Mouse (Mus musculus) right cerebral cortex, postnatal 10 days (tissue): Measurements from ENCODE around the gene Asf1b.
A peak's percentile ranks its signal among the peaks of the same experiment; 100 is the strongest.
"Not testable (repeated sequence)": the region's sequence is repeated elsewhere in the genome, so short reads cannot be mapped to it uniquely, and the experiment has no call there.

ENCODE experiments used
- DNase-seq, 2 experiments: peaks; one replicate each; pipeline ENCODE4 v3.0.0; 2021; ENCODE audit warnings: low spot score in 2 of 2

Asf1b gene

DNA sequence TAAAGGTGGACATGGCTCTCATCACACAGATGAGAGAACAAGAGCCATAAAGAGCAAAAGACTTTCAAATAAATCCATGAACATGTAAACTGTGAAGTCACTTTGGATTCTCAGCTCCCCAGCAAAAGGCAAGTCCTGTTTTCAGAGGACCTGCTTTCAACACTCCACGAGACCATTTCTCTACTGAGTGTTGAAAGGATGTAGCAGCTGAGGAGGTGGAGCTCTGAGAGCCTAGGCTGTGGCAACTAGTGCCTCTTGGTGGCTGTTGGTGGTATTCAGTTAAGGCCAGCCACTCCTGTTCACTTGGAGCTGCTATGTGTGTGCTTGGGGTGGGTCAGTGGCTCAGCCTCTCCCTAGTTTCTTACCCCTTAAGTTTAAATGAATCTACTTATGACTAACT lies 1.5 kb downstream of the Asf1b start:
- no peak for DNase-seq

DNA sequence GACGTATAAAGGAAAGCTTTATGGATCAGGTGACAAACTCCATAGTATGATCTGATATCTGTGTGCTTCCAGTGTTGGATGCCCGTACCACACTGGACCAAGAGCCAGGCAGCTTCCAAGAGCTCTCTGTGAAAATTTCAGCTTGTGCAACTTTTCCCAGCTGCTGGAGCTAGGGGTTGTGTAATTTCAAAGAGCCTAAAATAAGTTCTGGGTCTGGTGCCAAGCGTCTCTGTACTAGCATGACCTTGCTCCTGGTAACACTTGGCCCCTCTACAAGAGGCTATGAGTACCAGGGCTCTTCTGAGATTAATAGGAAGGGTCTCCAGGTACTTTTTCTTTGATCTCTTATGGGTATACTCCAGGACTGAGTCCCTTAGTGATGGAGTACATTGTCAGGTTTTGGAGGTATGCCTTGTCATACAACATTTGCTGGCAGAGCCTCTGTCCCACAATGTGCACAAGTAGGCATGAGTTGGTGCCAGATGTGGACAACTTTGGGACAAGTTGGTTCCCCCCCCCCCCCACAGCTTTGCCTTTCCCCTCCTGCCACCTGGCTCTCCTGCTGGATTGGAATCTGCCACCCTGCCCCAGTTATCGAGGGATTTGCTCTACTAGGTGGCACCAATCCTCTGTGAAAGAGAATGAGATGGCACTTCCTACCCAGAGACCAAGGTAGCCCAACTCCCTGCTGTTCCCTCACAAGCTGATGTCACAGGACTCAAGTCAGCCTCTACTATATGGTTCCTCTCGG lies 8.9 kb downstream of the Asf1b start:
- DNase-seq: no peak

DNA sequence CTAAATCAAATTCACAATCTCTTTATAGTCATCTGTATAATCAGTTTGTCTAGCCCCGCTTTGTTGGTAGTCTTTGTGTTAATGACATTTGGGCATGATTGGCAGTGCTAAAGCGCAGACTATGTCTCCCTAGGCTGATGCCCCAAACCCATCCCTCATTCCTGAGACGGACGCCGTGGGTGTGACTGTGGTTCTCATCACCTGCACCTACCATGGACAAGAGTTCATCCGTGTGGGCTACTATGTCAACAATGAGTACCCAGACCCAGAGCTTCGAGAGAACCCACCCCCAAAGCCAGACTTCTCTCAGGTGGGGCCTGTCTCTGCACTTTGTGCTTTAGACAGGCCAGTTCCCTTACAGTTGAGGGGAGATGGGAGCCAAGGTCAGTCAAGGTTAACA lies 12.4 kb downstream of the Asf1b start:
- no peak for DNase-seq

DNA sequence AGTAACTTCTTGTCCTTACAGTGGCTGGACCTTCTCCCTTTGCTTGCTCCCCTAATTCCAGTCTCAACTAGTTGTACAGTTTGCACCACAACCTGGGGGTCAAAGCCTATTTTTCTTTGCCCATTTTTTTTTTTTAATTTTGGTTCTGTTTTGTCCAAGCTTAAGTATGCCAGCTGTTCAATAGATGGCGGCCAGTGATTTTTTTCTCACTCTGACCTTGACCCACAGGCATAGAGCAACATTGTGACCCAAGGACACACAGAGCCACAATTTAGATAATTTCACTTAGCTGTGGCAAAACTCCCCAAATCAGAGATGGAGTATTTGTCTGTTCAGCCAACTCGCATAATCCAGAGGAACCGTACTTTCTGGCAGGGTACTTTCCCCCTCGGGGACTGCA lies 15.8 kb downstream of the Asf1b start:
- no peak for DNase-seq

DNA sequence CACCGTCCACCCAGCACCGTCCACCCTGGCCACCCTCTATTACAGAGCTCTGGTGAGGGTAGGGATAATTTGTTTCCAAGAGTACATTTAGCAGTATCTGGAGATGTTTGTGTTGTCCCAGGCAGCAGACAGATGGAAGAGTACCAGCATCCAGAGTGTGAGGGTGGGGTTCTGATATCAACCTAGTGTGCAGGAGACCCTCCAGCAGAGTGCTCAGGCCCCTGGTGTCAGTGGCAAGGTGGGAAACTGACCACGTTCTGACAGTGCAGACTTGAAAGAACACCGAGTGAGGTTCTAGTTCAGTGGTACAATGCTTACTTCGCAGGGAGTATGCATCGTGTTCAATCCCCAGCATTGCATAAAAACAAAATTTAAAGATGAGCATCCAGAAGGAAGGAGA lies 16.4 kb downstream of the Asf1b start:
- peak in 1 of 2 experiments; percentile 22 for DNase-seq

DNA sequence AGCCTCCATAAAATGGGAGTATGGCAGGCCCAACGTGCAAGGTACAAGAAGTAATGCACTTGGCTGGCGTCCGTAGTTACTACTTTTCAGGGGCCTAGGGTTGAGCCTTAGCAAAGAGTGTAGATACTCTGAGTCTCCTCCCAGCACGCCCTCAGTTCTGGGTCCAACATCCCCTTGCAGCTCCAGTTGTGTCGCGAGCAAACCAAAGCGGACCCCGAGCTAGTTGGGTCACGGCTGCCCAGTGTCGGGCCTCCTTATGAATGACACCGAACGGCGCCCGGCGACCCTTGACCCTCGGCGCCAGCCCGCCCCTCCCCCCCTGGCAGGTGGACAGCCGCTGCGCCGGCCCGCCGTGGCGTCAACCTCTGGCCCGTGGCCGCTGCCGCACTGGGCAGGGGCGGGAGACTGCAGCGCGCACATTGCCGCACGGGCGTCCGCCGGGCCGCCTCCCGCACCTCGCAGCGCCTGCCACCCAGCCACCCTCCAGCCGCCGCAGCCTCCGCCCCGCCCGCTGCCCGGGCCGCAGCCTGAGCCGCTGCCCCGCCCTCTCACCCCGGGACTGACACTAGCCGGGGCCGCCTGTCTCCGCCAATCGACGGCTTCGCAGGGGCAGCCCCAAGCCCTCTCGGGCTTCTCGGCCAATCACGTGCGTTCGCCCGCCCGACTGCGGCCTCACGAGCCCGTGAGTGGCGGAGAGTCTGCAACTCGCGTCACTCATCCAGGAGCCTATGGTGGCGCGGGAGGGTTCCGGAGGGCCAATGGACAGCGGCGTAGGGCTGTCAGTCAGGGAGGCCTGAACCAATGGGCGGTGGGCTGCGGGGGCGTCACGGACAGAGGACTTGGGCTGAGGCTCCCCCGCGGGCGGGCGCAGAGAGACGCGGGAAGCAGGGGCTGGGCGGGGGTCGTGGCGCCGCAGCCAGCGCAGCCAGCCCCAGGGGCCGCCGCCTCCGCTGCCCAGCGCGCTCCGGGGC lies 17.1 kb downstream of the Asf1b start, which contains the start of gene Prkaca:
Prkaca (plus strand) TSS at position 844 of the 971 bp plus-strand sequence.
- DNase-seq: peak; percentile 100

DNA sequence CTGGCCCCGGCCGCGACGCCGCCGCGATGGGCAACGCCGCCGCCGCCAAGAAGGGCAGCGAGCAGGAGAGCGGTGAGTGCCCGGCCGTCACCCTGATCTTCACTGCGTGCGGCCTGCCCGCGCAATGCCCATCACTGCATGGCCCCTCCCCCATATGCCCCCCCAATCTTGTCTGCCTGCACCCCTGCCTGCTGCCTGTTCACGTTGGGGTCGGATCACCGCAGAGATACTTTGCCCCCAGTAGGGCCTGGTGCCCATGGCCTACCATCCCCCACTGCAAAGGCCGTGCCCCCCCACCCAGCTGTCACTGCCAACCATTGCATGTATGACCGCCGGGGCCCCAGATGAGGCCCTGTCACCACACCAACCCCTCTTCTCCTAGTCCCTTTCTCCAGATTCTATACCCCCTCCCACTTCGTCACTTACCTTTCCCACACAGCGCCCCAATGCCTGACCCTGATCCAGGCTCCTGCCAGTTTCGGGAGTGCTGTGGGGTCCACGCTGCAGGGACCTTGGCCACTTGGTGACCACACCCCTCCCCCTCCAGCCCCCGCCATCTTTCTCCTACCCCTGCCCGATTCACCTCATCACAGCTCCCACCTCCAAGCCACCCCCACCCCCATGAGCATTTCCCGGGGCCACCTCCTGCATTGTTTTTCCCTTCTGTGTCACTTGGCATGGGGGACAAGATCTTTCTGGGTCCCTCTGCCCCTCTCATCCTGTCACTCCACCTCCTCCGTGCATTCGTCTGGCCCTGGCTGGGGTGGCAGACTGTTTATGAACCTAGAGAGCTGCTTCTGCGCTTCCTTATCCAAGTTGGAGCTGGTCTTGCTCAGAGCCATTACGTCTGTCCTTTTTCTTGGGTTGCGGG lies 18.1 kb downstream of the Asf1b start:
- peak; percentile 40 to 58 for DNase-seq

DNA sequence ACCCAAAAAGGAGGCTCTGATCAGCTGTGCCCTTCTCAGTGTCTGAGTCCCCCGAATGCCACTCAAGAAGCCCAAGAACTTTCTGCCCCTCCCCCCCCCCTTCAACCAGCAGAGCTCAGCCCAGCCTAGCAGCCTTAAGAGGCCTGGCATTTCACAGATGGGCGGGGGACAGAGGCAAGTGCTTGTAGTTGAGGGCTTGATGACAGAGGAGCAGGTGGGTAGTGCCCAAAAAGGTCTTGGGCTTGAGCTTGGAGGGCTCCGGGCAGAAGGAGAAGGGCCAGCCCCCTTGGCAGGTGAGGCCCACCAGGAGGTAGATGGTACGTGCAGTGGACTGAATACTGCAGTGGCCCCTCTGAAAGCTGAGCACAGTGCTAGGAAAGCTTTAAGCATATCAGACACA lies 19.2 kb downstream of the Asf1b start:
- DNase-seq: no peak

DNA sequence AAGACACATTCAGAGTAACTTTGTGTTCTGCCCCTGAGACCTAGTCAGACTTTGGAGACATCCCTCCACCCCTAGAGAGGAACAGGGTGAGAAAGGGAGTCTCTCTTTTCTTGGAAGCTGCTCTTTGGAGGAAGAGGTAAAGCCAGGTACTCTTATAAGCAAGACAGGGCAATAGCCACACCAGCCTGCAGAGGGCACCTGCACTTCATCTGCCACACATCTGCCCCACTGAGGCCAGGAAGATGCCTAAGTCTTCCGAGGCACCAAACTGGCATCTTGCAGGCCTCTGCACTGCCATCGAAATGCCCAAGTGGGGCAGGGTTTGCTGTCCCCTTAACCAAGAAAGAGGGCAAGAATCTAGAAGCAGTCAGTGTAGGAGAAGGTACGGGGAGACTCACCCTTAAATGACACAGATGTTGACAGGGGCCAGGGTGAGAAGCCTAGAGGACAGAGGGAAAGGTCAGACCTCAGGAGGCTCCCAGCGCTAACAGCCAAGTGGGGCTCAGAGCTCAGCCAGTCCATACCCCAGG lies 20.9 kb downstream of the Asf1b start:
- DNase-seq: peak in 1 of 2 experiments; percentile 21

DNA sequence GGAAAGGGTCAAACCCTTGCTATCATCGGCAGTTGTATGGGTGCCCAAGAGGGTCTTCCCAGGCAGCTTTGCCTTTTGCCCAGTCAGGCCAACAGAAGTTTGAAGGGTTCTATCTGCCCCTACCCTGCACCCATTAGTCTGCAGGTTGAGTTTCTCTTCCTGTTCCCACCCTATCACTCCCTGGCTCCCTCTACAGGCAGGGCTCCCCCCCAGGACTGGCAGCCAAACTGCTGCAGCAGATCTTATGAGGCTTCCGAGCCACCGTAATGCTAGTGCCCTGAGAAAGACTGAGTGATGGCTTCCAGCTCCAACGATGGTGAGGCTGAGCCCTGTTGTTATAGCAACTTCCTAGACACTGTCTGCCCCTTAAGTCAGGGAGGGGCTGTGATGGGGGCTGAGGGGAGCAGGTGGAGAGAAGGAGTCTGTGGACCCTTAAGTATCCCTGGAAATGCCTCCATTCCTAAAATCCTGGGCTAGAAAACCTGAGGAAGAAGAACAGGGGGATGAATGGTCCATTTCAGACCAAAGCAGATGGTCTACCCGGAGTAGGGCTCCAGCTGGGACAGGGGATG lies 21.6 kb downstream of the Asf1b start:
- peak in 1 of 2 experiments; percentile 37 for DNase-seq

DNA sequence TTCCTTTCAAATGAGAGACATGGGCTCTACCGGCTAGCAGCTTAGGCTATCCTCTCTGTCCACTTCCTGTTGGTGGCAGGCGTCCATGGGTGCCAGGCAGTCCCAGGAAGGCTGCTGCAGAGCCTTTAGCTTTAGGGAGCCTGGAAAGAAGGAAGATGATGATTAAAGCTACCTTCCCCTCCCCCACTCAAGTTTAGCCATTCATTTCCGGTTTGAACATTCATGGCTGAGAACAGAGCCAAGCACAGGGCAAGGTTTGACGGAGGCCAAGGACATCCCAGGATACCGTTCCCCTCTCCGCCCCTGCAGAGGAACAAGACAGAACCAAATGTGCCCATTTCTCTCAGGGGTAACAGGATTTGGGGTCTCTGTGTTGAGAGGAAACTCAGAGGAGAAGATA lies 22.3 kb downstream of the Asf1b start:
- peak in 1 of 2 experiments; percentile 25 for DNase-seq

DNA sequence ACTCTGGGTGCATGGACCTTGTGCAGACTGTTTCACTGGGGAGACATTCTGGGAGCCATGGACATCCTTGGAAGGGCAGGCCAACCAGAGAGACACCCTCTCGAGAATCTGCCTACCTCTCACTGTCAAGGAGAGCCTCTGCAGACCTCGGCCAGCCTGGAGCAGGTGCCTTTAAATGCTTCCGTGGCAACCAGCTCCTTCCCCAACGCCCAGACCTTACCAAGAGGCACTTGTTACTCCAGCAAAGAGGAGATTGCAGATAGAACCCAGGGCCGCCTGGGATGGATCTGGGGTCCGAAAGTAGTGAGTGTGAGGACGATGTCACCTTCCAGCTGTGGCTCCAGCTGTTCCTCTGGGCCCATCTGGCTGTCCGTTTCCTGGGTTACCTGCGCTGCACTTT lies 22.9 kb downstream of the Asf1b start:
- peak in 1 of 2 experiments; percentile 21 for DNase-seq

DNA sequence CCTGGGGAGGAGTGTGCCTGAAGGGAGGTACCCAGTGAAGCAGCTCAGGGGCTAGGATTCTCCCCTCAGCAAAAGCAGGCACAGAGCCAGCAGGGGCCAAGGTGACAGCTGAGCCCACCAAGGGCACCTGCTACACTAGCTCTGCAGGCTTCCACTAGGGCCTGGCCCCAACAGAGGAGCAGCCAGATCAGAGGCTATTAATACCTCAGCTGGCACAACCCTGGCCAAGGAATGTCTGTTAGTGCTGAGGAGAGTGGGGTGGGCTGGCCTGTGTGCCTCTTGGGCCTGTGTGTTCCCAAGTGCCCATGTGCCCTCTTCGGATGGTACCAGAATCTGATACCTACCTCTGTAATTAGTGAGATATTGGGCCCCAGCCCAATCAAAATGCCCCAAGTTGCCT lies 24.9 kb downstream of the Asf1b start:
- DNase-seq: peak in 1 of 2 experiments; percentile 22

DNA sequence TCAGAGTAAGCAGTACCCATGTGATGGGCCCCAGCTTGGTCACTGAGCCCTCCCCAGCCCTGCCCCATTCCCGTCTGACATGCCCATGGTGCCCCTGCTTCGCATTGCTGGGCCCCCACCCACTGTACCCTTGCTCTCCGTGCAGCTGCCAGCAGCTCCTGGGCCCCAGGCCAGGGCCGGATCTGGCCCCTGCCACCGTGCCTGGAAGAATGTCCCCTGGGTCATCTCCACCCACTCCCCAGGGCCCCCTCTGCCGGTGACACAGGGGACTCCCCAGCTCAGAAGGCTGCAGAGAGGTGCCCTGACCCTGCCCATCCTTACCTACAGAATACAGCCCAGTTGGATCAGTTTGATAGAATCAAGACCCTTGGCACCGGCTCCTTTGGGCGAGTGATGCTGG lies 25.5 kb downstream of the Asf1b start:
- peak in 1 of 2 experiments; percentile 49 for DNase-seq

DNA sequence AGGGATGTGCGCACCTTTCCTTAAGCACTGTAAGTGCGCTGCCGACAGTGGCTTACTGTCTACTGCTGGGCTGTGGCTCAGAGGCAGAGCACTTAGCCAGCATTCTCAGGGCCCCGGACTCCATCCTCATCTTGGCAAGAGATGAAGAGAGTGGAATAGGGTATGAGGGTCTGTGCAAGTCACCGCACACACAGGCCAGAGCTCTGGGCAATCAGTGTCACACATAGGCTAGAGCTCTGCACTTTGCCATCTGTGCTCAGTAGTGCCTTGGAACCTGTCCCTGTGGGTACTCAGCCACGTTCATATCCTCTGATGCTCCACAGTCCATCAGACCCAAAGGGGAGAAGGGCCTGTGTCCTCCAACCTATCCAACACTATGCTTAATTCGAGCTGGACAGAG lies 26.2 kb downstream of the Asf1b start:
- no peak for DNase-seq

DNA sequence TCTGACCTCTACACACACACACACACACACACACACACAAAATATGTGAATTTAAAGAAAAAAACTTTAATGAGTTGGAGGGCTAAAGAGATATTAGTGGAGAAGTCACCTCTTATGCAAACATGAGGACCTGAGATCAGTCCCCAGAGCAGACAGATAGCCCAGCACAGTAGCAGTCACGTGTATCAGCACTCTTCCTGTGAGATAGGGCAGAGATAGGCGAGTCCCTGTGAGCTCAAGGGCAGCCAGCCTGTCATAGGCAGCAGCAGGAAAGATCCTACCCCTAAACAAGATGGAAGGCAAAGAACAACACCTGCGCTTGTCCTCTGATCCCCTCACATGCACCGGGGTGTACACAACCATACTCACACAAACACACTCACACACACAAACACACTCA lies 27.1 kb downstream of the Asf1b start:
- DNase-seq: no peak

DNA sequence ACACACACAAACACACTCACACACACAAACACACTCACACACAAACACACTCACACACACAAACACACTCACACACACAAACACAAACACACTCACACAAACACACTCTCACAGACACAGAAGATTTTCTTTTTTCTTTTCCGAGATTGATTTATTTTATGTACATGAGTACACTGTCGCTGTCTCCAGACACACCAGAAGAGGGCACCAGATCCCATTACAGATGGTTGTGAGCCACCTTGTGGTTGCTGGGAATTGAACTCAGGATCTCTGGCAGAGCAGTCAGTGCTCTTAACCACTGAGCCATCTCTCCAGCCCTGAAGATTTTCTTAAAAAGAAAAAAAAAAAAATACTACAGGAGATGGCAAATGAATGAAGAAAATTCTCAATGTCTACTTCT lies 27.9 kb downstream of the Asf1b start:
- DNase-seq: not testable (repeated sequence)

DNA sequence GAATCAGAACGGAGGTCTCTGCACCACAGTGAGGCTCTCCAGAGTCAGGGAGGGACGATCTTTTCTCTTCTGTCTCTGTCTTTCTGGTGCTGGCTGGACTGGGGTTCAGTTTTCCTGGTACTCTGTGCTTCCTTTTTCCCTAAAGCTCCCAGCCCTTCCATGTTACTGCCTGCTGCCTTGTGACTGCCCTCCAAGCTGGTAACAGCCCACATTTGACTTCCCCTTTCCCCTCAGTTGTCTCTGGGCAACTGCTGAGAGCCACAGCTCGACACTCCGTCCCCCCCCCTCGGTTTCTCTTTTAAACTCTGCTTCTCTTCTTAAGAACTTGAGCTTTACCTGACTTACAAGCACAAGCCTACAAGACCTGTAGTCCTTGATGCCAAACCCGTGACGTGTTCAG lies 33.9 kb downstream of the Asf1b start:
- DNase-seq: no peak

DNA sequence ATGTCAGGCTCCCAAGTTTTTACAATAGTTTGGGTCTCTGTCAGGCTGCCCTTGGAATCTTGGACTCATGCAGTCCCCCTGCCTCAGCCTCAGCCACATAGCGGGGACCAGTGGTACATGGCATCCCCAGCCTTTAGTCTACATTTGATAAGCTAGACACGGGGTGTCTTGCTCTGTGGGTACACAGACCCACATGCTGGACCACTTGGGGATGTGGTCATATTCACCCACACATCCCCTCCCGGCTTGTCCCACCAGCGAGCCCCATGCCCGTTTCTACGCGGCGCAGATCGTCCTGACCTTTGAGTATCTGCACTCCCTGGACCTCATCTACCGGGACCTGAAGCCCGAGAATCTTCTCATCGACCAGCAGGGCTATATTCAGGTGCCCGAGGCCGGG lies 34.9 kb downstream of the Asf1b start:
- DNase-seq: no peak

DNA sequence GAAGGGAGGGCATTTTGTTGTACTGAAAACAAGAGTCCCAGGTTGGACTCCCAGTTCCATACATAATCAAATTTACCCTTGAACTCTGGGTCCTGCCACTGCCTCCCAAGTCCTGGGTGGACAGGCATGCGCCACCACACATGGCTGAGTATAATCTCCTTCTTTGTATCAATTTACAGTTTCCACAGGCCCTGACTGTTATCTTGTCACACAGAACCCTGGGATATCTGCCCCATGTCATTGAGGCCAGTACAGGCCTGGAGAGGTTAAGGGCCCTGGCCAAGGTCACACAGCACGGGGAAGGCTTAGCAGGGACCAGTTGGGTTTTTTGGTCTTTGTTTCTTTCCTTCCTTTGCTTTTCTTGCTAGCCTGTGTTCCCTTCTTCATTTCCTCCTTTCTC lies 37.2 kb downstream of the Asf1b start:
- no peak for DNase-seq

DNA sequence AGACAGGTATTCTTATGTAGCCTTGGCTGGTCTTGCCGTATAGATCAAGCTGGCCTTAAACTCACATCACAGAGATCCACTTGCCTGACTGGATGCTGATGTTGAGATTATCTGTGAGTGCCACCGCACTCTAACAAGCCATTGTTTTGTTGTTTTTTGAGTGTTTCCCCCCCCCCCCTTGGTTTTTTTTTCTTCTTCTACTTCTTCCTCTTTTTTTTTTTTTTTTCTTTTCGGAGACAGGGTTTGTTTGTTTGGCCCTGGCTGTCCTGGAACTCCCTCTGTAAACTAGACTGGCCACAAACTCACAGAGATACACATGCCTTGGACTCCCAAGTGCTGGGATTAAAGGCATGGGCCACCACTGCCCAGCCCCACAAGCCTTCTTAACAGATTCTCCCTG lies 38.7 kb downstream of the Asf1b start:
- no peak for DNase-seq
